Mouse (Mus musculus) lung, postnatal 14 days (tissue): ENCODE results near the gene Fgf22.
A peak's percentile ranks its signal among the peaks of the same experiment; 100 is the strongest.

Experiments used
- DNase-seq: peaks from one replicate; pipeline ENCODE4 v3.0.0; 2021

Gene Fgf22

DNA sequence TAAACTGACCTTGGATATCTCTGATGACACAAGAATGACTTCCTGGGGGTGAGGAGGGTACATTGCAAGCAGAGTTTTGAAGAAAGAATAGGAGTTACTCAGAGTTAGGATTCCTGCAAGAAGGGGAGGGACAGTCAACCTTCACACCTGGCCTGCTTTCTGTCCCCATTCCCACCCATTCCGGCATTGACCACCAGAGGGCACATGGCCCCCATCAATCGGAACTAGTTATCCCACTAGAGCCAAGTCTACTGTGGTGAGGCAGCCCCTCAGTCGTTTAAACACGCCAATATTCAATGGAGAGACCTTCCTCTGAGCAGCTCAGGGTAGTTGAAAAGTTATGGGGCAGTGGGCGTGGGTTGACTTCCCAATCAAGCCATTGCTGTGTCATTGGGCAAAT lies 13.5 kb downstream of the Fgf22 start:
- DNase-seq, result peak; percentile 84

- no peak for DNase-seq
These were observed 14.5 kb downstream of the Fgf22 start for GRCm38 (mm10) chr10:79769329-79769728.

- no peak for DNase-seq
These were observed 17.4 kb downstream of the Fgf22 start for GRCm38 (mm10) chr10:79772320-79772719.

- DNase-seq, result no peak
These were observed 18.3 kb downstream of the Fgf22 start for GRCm38 (mm10) chr10:79773208-79773607.

GRCm38 (mm10) chr10:79774486-79775279 lies 19.8 kb downstream of the Fgf22 start:
- no peak for DNase-seq

DNA sequence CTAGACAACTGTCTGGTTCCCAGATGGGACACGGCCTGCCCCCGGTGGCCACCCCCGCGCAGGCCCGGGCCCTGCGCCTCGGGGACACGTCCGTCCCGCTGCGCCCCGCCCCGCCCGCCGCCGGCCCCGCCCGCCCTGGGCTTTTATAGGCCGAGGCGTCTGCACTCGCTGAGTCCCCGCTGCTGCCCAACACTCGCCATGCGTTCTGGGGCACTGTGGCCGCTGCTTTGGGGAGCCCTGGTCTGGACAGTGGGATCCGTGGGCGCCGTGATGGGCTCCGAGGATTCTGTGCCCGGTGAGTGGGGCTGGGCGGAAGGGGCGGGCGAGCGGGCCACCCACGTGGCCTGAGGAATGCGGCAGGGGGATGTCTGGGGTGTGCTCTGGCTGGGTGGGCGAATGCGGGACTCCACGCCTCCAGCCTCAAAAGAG lies 22.2 kb downstream of the Fgf22 start, which contains the start of gene Fstl3:
Gene Fstl3 (plus strand): TSS at position 170 of the 429 bp plus-strand sequence.
- DNase-seq, result peak; percentile 57

DNA sequence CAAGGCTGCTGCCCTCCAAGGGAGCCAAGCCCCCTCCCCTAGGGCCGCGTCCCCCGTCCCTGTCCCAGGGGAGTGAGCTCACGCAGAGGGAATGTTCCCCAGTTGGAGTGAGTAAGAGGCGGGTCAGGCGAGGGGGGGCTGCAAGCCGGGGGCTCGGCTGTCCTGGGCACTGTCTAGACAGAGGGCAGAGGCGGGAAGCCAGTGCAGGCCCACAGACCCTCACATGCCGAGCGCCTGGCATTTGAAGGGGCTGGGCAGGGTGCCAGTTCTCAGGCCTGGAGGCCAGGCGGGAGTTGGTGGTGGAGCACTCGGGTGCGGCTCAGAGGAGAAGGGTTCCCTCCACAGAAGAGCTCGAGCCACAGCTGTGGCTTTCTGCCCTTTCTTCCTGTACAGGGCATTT lies 23.1 kb downstream of the Fgf22 start:
- DNase-seq, result peak; percentile 70

DNA sequence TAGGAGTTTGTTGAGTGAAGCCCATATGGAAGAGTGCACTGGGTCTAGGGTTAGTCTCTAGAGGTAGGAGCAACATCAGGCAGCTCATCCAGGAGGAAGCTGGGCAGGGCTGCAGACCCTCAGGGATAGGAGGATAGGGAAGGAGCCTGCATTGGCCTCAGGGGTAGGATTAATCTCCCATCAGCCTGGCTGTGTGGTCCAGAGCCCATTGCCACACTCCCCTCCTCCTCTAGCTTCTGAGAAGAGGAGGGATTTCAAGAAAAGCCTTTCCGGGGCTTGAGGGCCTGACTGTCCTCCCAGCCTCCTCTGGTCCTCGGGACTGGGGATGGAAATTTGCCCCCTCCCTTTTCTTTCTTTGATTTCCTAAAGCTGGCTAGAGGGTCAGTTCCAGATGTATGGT lies 24.3 kb downstream of the Fgf22 start:
- DNase-seq, result no peak

GRCm38 (mm10) chr10:79779784-79780663 lies 25.1 kb downstream of the Fgf22 start:
- DNase-seq, result peak; percentile 96

DNA sequence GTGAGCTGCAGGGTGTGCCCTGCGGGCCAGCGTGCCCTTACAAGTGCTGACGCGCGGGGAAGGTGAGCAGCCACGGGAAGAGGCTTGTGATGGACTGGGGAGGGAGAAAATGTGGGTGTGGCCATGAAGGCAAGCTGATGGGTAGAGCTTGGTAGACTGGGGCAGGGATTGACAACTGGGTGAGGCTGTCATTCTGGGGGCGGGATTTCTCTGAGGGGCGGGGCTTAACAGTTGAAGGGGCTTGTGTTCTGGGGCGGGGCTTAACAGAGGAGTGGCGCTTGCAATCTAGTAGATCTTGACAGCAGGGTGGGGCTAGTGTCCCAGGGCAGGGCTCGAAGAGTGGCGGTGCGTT lies 25.8 kb downstream of the Fgf22 start:
- peak; percentile 70 for DNase-seq

GRCm38 (mm10) chr10:79781139-79781538 lies 26.3 kb downstream of the Fgf22 start:
- no peak for DNase-seq

DNA sequence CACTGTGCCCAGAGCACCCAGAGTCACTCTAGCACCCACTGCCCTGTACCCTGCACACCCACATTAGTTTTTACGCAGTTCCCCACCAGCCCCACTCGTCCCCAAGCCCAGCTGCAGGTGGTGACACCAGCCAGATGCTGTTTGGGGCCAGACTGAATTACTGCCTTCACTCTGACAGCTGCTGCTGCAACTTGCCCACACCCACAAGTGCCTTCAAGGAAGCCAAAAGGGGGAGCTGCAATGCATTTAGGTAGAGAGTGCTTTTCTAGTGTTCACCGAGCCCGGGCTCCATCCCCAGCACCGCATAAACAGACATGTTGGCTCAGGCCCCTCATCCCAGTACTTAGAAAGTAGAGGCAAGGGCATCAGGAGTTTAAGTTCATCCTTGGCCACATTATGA lies 27.1 kb downstream of the Fgf22 start:
- DNase-seq, result no peak

DNA sequence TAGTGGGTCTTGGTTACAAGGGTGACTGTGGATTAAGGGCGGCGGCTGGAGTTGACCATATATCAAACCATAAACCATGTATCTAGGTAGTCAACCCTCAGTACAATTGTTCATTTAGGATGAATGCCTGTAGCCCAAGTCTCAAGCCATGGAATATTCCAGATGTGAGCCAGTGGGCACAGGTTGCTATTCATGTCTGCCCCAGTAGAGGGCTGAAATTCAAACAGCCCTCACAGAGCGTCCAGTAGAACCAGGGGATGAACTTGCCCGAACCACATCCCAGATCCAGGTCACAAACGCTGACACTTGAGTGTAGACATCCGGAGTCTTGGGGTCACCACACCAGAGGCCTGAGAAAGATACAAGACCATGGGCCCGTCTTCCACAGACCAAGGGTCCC lies 28.2 kb downstream of the Fgf22 start:
- DNase-seq, result no peak

DNA sequence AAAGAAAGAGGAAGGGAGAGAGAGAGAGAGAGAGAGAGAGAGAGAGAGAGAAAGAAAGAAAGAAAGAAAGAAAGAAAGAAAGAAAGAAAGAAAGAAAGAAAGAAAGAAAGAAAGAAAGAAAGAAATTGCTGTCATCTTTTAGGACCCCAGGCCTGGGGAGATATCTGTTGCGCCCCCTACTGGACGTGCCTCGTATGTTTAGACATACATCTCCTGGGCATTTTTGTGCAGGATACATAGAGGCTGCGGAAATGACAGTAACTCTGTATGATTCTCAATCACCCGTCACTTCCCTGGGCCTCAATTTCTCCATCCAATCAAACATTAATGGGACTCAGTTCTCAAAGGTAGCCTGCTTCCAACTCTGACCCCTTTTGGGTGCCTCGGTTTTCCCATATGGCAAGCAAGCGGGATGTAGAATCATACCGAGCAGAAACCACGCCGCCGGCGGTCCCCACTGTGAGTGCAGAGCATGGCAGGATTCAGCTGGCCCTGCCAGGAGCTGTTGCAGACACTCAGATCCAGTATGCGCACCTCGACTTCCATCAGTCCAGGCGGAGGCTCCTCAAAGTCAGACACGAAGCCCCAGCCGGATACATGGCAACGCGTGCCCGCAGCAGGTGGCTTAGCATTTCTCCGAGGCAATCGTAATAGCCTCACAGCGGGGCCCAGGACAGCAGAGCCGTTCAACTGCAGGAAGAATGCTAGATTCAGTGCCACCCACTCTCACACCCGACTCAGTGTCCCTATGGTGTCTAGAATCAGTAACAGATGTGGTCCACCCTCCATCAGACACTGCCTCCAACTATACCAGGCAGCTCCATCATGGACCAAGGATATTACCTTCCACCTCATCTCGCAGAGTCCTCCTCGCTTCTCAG lies 29.3 kb downstream of the Fgf22 start:
- DNase-seq, result peak; percentile 65

- peak; percentile 88 for DNase-seq
These were observed 33.7 kb downstream of the Fgf22 start for GRCm38 (mm10) chr10:79788386-79789158.

GRCm38 (mm10) chr10:79789581-79789980 lies 34.7 kb downstream of the Fgf22 start:
- DNase-seq, result no peak

DNA sequence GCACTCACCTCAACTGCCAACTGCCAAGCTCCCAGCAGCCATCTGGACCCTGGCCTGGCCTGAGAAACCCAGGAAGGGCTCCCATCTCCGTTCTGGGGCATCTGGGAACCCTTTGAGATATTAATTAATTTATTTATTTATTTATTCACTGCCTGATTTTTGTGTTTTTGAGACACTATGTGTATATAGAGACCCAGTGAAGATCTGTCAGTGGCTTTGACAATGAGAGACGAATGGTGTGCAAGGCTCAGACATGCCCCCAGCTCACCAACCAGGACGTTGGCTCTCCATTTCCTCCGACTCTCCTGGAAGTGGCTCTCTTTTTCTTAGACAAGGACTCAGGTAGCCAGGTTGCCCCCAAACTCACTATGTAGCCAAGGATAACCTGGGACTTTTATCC lies 36.0 kb downstream of the Fgf22 start, which contains the start of gene Prss57:
Gene Prss57 (minus strand): TSS at position 101 of the 400 bp plus-strand sequence.
- no peak for DNase-seq

DNA sequence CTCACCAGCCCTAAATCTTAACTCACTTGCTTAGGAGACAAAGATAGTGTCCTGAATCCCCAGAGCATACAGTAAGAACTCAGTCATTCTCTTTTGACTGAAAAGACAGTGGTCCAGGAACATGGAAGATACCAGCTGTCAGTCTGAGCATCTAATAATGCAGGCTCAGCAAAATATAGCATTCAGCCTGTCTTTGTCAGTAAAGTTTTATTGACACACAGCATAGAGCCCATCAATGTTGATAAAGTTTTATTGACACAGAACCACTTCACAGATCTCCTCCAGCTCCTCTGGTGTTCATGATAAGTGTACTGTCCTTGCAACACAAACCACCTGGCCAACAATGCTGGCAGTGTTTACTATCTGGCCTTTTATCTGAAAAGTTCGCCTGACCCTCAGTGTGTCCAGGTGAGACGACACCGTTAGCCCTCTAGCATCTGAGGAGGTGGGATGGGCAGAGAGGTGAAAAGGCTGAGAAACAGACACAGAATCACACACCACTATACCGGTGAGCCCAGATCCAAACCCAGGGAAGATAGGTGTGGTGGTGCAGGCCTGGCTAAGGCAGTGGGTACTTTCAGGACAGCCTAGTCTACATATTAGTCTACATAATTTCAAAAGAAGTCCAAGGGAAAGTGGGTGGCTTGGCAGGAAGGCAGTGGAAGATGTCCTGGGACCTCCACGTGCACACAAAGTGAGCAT lies 37.6 kb downstream of the Fgf22 start:
- no peak for DNase-seq

GRCm38 (mm10) chr10:79793051-79793737 lies 38.3 kb downstream of the Fgf22 start, which contains the start of gene Palm:
Gene Palm (plus strand): TSS chr10:79793572.
- peak; percentile 84 for DNase-seq

DNA sequence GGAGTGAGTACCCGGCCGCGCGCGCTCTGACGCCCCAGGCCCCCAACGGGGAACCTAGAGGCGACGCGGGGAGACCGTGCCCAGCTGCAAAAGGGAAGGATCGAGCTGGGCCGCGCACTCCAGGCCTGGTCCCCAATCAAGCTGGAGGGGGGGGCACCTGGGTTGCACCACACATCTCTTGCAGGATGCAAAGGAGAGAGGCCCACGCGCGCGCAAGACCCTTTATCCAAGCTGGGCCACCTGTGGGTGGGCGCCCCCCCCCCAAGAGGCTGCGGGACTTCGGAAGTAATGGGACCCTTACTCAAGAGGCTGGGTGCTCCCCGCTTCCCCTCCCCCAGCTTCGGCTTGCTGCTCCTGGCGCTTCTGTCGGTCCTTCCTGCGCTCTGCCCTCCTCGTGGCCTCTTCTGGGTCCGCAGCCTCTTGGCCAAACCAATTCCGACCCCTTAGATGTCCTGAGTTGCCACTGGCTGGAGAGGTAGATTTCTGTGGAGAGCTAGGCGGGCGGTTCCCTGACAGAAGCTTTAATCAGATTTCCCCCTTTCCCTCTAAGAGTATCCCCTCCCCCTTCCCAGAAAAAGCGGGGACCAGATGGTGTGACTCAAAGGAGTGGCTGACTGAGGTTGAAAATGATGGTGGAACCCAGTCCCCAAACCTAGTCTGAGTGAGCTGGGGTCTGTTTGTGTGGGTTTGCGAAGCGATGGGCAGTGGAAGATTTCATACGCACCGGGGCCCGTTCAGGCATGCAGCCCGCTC lies 39.0 kb downstream of the Fgf22 start:
- DNase-seq, result no peak
